Mouse (Mus musculus) embryonic fibroblast, embryonic 13.5 days (primary cell): Measurements from ENCODE around the gene Sdccag8.

Experiments
- CTCF ChIP-seq: IDR thresholded peaks from 2 replicates; pipeline ENCODE4 v1.5.1; 2011; ENCODE audit warnings: mild to moderate bottlenecking, control low read depth, low read length, moderate library complexity, borderline replicate concordance; ENCODE audit not compliant: insufficient read depth
- POLR2A ChIP-seq: IDR thresholded peaks from 2 replicates; pipeline ENCODE4 v1.6.1; 2011; ENCODE audit warnings: low read depth, mild to moderate bottlenecking, control low read depth, low read length, moderate library complexity

GRCm38 (mm10) chr1:176873463-176873862 lies 59.0 kb downstream of the Sdccag8 start:
- TF ChIP-seq CTCF (no peak), POLR2A (no peak)
